Mouse (Mus musculus): Measurements from ENCODE around the gene Phldb1.
A peak's percentile ranks its signal among the peaks of the same experiment; 100 is the strongest.

Phldb1 gene

DNA sequence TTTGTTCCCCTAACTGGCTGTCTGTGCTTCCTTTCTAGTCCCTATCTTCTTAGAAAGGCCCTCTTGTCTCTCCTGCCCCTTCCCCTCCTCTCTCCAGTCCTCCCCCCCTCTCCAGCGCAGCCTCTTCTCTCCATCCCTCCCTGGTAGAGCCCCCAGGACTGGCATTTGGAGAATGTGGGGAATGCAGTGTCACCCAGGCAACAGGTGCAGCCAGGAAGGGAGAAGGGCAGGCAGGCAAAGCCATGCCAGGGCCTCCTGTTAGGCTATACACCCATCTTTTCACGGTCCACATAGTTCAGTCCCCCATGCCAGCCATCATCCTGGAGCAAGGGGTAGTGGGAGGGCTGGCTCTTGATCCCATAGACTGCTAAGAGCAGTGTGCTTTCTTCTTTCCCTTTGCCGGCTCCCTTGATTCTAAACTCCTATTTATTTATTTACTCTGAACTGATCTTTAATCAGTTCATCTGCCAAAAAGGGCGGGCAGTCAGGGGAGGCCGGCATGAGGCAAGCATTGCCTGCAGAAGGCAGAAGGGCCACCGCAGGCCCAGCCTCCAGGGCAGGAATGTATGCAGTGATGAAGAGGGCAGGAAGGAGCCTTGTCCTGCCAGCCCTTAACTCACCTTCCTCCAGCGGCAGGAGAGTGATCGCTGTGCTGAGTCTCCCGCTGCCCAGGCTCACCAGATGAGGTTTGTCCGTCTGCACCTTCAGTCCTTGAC, 8.4 kb downstream of the Phldb1 start:
- no peak for DNase-seq (ENCODE audit: low spot score in 2 of 2)

DNA sequence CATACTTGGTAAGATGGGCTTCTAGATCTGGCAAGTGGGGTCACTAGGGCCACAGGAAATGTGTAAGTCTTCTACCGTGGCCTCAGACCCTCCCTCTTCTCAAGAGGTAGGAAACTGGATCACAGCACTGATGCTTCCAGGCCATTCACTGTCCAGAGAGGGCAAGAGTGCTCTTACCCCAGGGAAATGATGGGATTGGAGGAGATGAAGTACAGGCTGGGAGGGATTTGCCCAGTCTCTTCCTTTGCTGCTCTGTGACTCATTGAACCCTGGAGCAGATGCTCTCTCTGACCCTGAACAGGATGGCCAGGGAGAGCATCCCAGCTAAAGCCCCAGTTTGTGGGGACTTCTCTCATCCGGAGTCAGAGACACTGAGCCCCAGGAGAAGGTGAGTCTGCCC, 10.3 kb downstream of the Phldb1 start:
- DNase-seq (ENCODE audit: low spot score in 2 of 2): no peak

DNA sequence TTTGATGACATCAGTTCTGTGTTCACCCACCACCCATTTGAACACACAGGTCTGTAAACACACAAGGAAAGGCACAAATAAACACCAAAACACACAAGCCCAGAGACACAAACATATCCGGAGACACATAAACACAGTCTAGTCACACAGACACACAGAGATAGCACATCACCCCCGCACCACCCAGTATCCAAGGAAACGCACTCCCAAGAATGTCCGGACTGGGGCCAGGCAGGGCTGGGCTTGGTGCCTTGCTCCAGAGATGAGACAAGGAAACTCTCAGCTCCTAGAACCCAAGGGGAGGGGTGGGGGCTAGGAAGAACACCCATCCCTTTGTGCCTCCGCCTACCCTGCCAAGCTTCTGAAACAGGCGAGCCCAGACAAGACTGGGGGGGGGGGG, 10.8 kb downstream of the Phldb1 start:
- peak; percentile 49 for DNase-seq (ENCODE audit: low spot score in 2 of 2)

DNA sequence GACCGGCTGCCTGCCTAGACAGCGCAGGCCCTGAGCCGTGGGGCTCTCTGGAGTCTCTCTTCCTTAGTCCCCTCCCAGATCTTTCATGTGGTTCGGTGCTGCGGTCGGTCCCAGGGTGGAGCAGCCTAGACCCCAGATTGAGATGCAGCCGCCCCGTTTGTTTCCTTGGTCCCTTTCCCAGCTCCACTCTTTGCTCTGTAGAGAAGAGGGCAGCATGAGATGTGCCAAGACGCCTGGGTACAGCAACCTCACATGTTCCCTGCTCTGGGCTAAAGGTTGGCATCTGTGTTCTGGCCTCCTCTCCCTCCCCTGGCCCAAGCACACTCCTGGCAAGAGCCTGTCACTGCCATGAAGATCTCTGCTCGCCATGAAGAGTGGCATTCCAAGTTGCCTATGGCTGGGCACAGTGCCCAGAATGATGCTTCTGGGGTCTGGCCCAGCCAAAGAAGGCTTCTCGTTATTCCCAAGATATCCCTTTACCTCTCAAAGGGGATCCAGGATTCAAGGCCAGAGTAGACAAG, 11.4 kb downstream of the Phldb1 start:
- no peak for DNase-seq (ENCODE audit: low spot score in 2 of 2)

DNA sequence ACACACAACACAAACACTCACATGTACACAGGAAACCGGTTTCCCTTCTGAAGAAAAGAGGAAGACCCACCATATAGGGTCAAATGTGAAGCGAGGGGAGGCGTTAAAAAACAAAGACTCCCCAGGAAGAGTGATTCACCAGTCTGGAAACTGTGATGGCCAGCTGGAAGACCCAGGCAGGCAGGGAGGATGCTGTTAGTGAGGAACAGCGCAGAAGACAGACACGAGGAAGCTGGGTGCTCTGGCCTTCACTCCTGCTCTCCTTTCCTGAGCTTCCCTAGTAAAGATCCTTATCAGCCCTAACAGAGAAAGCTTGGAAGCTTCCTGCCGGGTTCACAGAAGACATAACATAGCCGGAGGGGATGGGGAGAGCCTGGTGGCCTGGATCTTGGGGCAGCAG, 12.0 kb downstream of the Phldb1 start:
- DNase-seq (ENCODE audit: low spot score in 2 of 2): no peak

DNA sequence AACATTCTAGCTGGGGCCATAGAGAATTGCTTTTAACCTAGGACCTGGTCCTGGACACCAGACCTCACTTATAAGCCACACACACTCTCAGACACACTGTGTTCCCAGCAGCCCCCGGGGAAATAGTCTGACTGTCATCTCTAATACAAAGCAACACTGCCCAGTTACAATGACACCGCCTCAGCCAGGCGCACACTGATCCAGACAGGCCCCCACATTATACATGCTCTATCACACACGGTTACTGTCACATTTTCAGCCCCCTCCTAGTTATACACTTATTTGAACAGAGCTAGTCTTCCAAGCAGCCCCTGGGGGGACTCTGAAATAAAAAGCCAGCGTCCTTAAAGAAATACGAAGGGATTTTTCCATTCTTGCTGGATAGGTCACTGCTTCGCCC, 12.4 kb downstream of the Phldb1 start:
- no peak for DNase-seq (ENCODE audit: low spot score in 2 of 2)

DNA sequence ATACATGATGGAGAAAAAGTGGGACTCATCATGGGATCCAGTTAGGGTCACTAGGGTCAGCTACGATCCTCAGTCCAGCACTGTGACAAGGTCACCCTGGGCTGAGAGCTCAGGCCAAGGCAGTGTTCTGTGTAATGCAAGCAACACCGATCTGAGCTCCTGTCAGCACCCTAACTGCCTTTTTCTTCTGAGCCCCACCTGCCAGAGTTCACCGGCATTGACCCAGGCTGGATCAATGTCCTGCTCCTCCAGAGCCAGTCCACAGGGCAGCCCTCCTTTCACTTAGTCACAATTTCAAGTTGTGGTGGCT, 13.2 kb downstream of the Phldb1 start:
- no peak for DNase-seq (ENCODE audit: low spot score in 2 of 2)

DNA sequence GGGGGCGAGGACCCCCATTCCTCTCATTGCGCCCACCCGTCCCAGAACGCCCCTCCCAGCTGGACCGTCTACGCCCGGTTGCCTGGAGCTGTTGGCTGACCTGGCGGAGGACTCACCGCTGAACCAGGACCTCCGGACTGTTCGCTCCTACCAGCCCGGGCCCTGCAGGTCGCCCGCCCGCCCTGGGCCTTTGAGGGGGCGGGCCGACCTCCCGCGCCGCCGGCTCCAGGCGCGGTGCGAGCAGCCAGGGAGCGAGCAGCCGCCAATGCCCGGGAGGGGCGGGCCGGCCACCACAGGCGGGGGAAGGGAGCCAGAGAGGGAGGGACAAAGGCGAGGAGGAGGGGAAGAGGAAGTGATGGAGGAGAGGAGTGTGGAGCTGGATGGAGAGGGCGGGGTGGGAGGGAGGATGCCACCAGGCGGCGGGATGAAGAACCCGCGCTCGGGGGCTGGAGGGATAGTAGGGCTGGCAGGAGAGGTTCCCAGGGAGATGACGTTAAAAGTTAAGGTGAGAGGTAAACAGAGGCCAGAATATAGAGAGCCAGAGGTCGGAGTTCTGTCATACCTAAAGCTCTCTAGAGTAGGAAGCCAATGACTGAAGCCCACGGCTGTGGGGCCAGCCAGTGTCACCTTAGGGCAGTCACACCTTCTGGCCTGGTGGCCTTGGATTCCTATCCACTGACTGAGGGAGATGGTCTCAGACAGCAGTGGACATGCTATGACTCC, 13.7 kb downstream of the Phldb1 start:
- peak; percentile 78 to 82 for DNase-seq (ENCODE audit: low spot score in 2 of 2)

DNA sequence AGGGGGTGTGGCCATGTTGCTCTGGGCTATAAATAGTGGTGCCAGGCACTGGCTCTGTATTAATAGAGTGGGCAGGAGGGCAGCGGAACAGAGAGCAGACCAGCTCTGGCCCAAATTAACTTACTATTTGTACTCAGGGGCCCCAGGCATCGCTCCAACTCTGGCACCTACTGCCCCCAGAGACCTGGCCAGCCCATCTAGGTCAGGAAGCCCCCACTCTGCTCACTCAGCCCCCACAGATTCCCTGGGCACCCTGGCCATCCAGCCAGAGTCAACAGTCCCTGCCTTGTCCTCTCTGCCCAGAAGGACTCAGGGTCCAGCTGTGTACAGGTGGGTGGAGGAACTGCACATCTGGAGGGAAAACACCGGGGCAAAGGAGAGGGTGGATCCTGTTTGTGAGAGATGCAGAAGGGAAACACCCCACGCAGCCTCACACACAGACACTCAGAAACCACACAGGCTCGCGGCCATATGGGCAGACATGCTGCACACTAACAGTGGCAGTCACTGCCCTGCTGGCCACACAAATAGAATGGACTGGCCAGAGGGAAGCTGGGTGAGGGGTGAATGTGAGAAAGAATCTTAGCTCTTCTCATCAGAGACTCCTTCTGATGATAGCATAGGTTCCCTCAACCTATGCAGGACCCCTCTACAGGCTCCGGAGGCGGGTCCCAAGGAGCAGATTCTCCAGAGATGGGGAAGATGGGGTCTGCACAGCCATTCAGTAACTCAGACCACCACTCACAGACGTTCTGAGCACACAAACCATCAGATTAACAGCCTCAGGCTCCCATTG, 14.4 kb downstream of the Phldb1 start:
- peak; percentile 37 to 52 for DNase-seq (ENCODE audit: low spot score in 2 of 2)

DNA sequence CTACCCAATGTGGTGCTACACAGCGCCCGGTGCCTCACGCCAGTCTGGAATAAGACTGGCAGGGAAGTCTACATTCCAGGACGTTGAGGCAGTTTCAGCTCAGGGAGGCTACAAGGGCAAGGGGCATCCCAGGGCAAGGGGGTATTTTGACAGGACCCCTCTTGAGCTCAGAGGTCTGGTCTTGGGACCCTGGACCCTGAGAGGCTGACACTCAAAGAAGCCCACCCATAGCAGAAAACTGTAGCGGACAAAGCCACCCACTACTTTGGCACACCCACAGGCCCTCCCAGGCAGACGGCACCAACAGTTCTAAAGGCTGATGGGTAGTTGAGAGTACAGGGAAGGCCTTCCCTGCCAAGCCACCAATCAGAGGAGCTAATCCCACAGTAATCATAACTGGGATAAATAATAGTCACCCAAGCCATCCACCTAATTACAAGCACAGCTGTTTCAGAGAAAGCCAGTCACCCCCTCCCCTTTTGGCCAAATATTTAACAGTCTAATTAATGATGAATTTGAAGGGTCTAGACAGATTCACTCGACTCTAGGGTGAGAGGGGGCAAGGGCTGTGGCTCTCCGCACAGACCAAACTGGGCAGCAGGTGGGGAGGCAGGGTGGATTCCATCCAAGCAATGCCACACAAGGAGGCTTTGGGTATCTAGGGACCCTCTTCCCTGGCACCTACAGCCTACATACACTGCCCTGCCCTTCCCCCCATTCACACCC, 15.2 kb downstream of the Phldb1 start:
- no peak for DNase-seq (ENCODE audit: low spot score in 2 of 2)

DNA sequence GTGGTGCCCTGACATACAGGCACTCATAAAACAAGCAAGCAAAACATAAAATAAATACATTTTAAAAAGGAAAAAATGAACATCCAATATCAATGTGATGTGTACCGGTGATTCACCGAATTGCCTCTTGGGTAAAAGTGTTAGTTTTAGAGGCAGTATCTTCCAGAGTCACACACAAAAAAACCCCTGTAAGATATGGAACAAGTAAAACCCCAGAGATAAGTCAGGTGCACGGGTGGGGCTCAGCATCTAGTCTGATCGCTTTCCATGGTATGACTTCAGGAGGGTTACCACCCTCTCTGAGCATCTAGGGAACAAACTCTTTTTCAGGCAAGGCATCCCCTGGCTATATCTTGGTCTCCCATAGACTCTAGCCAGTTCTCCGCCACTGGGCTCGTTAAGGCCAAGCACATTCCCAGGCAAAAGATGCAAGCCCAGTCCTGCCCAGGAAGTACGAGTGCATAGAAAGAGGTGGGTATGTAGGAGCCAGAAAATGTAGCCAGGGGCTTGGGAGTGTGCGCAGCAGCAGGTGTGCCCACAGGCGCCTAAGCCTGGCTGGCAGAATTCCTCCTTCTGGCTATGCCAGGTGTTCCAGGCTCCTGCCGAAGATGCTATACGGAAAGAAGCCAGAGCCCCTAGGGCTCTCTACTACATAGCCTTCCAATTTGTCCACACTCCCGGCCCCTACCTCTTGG, 15.9 kb downstream of the Phldb1 start:
- DNase-seq (ENCODE audit: low spot score in 2 of 2): no peak

DNA sequence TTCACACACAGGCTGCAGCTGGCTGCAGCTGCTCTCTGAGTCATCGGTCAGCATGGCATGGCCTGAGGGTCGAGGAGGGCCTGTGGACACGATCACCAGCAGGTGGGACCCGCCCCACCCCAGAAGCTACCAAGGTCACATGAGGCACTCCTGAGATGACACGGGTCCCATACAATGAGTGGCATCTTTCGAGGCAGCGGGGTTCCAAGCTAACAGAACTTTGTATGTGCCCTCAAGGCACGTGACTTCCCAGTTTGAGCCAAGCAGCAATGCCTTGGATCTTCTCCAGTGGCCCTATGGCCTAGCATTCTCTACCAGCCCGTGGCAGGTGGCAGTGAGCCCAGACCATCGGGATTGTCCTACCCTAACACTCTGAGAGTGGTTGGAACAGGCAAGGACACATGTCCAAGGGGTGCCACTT, 17.2 kb downstream of the Phldb1 start:
- DNase-seq (ENCODE audit: low spot score in 2 of 2): peak in 1 of 2 experiments; percentile 54

DNA sequence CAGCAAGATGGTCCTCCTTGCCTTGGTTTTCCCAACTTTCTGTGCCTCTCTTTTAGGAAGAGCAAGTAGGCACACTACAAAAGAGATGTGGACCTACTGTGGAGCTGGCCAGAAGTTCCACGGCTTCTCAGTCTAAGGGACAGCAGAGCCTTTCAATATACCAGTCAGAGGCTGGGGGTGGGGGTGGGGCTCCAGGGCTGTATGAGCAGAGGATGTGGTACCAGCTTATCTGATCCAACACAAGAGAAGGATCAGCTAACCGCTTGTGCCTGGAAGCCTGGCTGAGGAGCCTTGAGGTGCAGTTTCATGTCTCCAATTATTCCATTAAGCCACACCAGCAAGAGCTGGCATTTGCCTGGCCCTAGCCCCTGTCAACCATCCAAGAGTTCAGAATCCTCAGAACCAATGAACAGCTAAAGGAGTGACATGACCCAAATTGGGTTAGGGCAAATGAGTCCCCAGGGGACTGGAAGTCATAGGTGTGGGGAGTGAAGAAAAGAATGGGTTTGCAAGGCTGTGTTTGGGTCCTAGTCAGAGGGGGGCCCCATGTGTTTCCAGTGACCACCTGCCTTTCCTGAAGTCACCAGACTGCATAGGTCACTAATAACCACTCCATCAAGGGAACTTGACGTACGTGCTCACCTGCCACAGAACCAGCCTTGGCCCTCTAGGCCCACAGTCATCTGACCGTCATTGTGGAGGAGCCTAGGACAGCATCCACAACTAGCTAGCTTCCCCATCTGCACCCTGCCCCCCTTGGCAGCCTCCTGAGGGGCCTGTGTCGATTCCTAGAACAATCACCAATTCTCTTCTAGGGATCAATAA, 17.8 kb downstream of the Phldb1 start:
- no peak for DNase-seq (ENCODE audit: low spot score in 2 of 2)

DNA sequence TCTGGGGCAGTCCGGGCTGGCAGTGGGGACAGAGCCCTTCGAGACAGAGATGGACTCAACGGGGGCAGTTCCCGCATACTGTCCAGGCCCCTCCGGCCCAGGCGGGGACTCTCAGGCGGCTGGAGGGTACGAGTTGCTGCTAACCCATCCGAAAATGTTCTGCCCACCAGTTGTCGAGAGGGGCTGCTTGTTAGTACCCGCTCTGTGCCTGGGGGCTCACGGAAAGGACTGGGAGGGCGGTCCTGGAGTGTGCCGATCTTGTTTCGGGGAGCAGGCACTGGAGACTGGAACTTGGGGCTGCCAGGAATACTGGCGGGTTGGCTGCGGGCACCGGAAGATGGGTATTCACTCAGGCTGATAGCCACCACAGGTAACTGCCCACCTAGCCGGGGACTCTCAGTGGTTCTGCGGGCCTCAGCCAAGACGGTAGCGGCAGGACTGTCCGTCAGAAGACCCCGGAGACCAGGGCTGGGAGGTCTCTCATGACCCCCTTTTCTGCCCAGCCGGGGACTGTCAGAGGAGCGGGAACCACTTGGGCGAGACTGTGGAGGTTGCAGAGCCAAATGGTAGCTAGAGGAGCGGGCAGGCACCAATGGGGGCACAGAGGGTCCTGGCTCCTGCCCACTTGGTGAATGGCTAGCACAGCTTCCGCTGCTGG, 19.2 kb downstream of the Phldb1 start:
- no peak for DNase-seq (ENCODE audit: low spot score in 2 of 2)

DNA sequence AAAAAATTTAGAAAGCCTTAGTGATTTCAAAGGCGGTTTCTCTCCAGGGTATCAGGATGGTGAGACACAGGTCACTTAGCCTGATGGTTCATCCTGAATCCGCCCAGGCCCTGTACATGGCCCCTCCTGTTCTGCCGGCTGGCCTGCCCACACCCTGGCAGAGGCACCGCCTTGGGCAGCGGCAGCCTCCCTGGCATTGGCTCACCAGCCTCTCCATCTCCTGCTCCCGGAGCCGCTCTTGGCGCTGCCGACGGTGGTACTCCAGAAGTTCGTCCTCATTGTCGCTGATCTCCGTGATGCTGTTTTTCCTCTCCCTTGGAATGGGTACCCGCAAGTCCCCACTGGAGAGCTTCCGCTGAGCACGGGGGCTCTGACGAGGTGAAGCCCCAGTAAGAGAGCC, 19.9 kb downstream of the Phldb1 start:
- DNase-seq (ENCODE audit: low spot score in 2 of 2): no peak

DNA sequence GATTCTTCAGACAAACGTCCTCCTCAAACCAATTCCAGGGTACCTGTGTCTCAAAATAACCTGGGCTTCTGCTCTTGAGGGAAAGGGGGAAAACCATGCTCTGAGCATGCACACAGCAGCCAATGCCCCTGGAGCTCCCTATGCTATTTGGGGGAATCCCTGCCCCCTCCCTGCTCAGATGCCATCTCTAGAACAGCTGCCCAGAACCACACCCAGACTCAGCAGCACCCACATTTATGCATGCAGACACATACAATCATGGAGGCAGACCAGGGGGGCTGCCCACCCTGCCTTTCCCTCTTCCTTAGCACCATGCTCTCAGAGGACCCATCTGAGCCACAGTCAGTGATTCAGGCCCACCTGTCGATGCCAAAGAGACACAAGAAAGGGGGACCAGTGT, 21.4 kb downstream of the Phldb1 start:
- DNase-seq (ENCODE audit: low spot score in 2 of 2): no peak

DNA sequence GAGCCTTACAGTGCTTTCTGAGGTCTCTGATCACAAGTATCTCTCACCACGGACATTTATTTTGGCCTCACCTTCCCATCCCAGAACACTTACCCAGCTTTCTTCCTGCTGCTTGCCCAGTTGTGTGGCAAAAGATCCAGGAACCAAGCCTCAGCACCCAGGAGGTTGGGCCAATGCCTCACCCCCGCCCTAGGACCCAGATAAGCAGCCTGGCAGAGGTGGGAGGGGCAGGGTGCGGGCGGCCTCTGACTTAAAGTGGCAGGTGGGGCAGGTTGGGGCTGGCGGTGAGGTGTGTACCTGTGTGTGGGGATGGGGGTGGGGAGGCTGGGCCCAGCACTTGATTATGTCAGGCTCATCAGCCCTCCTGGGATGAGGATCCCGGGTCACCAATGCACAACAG, 21.9 kb downstream of the Phldb1 start:
- DNase-seq (ENCODE audit: low spot score in 2 of 2): no peak

DNA sequence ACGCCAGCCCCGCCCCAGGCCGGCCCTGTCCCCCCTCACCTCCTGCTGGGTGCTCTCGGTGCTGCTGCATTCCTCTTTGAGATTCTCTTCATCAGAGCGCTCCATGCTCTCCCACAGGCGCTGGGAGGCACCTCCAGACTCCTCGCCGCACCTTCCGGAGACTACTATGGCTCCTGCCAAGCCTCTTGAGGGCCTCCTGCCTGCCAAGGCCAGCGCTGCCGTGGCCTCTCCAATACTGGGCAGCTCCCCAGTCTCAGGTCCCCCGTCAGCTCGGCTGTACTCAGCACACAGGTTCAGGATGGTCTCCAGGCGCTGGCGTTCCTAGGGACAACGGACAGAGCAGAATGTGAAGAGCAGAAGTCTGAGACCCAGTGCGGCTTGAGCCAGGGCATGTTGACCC, 23.4 kb downstream of the Phldb1 start:
- no peak for DNase-seq (ENCODE audit: low spot score in 2 of 2)

DNA sequence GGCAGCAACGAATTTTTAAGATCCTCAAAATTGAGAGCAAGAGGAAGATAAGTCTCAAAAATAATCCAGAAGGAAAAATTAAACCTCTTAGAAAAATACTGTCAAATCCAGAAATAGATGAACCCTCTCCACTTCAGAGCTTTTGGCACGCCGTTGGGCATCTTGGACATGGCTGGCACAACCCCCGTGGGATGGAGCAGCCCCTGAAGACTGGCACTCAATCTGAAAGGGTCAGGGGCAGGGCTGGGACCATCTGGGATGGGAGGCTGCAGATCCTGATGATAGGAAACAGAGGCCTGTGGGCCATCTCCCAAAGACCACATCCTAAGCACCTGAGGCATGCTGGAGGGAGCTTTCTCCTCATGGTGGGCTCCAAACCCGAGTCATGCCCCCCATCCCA, 24.8 kb downstream of the Phldb1 start:
- no peak for DNase-seq (ENCODE audit: low spot score in 2 of 2)

DNA sequence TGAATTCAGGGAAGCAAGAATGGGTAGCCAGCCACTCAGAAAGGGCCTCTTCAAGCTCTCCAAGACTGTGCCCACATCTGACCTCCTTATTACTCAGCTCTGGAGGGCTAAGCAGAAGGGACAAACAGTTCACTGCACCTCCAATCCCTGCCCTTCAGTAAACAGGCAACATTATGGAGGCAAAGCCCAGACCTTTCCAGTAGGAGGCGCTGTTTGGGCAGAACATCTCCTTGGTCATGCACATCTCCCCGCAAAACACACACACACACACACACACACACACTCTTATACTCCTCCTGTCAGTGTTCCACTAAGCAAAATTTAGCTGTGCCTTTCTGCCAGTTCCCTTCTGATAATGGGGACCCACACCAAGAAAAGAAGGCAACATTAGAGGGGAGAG, 25.4 kb downstream of the Phldb1 start:
- DNase-seq (ENCODE audit: low spot score in 2 of 2): no peak
